Mouse (Mus musculus): ENCODE measurements around the gene Cxcr5.

Cxcr5 gene

GRCm38 (mm10) chr9:44537625-44538301 lies 23.9 kb downstream of the Cxcr5 start:
- no peak for ATAC-seq (ENCODE audit: low TSS enrichment)

DNA sequence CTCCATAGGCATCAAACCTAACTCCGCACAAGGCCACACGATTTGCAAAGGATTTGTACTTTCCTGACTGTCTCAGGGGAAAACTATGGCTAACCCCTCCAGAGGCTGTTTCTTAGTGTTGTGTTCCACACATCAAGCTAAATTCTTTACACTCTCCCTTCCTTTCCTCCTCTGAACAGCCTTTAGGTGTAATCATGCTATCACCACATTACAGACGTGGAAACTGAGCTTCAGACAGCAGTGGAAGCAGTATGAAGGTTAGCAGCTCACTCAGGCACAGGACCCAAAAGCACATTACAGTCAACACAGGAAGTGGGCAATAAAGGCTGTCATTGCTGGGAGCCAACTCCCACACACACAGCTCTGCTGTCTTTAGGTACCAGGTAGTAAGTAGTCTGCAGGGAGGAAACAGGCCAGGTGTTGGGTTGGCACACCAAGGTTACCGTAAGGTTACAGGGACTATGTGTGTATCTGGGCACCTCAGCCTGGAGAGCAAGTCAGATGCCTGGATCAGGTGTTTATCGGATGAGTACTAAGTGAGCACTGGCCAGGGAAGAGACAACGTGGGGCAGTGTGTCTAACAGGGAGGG lies 28.6 kb downstream of the Cxcr5 start:
- ATAC-seq (ENCODE audit: low TSS enrichment) = no peak

GRCm38 (mm10) chr9:44528340-44528739 lies 33.3 kb downstream of the Cxcr5 start:
- no peak for ATAC-seq (ENCODE audit: low TSS enrichment)

DNA sequence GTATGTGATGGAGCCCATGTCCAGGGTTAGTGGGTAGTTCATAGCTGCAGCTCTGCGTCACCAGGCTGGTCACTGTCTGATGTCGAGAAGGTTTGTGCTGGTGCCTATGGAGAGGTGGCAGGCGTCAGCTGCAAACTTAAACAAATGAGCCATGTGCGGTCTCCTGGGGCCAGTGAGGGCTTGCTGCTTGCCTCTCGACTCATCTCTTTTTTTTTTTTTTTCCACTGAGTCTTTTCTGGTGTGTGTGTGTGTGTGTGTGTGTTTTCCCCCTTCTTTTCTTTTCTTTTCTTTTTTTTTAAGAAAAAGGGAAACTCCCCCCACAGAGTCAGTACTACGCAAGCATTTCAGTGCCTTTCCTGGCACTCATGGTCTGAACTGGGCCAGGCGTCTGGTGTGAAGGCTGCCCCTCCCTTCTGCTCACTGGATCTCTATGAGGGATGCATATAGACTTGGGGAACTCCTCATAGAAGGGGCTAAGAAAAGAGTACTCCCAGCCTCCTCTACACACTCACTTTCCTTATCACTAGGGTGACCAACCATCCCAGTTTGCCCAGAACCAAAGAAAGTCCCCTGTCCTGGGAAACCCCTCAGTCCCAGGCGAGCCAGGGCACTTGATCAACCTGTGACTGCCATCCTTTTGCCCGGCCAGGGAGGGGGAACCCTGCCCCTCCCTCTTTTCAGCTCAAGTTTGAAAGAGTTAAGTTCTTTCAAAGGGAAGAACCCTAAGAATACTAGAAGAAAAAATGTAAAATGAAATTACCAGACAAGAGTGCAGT lies 35.2 kb downstream of the Cxcr5 start:
- no peak for ATAC-seq (ENCODE audit: low TSS enrichment)

GRCm38 (mm10) chr9:44525589-44525988 lies 36.1 kb downstream of the Cxcr5 start:
- ATAC-seq (ENCODE audit: low TSS enrichment) = no peak

DNA sequence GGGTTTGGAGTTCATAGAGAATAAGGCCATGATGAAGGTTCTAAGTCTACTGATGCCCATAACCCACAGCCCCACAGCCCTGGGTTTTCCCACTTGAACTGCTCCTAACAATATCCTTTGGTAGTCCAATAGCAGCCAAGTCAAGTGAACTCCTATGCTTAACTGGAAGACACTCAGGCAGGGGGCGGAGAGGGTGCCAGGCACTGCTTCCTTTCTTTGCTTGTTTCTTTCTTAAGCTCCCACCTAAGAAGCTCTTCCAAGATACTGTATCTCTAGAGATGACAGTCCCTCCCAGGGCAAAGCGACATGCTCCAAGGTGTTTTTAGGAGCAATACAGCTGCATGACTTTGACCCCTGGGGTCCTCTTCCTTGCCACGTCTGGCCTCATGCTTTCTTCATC lies 36.7 kb downstream of the Cxcr5 start:
- no peak for ATAC-seq (ENCODE audit: low TSS enrichment)

DNA sequence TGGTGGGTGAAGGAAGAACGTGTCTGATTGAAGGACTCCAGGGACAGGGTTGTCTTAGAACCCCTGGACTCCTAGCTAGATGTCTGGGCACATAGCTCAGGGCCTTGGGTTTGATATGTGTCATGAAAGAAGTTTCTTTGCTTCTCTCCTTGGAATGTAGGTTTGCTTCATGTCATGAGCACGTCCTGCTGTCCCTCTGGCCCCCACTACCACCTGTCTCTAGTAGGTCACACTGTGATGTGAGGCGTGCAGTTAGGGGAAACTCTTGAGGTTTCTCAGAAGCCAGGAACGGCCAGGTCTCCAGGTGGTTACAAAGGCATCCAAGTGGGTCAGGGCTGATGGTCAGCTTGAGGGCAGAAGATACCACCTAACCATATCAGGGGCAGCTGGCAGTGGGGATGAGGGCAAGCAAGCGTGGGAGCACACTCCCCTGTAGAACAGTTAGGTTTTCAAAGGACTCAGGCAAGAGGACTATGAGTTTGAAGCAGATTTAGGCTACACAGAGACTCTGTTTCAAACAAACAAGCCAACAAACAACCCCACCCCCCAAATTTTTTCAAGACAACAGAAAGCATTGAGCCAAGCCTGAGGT lies 37.3 kb downstream of the Cxcr5 start:
- no peak for ATAC-seq (ENCODE audit: low TSS enrichment)

DNA sequence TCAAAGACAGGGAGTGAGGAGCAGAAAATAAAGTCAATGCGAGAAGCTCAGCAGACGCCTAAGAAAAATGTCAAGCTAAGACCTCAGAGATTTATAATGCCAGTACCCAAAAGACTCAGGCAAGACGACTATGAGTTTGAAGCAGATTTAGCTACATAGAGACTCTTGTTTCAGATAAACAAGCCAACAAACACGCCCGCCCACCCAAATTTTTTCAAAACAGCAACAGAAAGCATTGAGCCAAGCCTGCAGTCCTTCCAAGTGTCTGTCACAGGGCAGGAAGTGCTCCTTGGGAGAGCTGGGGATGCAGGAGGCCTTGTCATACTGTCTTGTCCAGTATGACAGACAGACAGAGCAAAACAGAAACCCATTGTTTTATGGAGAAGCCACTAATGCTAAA lies 38.0 kb downstream of the Cxcr5 start:
- ATAC-seq (ENCODE audit: low TSS enrichment) = no peak

- ATAC-seq (ENCODE audit: low TSS enrichment) = no peak
Observed at GRCm38 (mm10) chr9:44521927-44522326, 39.8 kb downstream of the Cxcr5 start.

GRCm38 (mm10) chr9:44518068-44518467 lies 43.6 kb downstream of the Cxcr5 start:
- peak; percentile 74 for ATAC-seq (ENCODE audit: low TSS enrichment)

GRCm38 (mm10) chr9:44517368-44517767 lies 44.3 kb downstream of the Cxcr5 start:
- ATAC-seq (ENCODE audit: low TSS enrichment) = peak; percentile 44; the same call in 1 of the 2 replicates

GRCm38 (mm10) chr9:44515891-44516290 lies 45.8 kb downstream of the Cxcr5 start:
- no peak for ATAC-seq (ENCODE audit: low TSS enrichment)

DNA sequence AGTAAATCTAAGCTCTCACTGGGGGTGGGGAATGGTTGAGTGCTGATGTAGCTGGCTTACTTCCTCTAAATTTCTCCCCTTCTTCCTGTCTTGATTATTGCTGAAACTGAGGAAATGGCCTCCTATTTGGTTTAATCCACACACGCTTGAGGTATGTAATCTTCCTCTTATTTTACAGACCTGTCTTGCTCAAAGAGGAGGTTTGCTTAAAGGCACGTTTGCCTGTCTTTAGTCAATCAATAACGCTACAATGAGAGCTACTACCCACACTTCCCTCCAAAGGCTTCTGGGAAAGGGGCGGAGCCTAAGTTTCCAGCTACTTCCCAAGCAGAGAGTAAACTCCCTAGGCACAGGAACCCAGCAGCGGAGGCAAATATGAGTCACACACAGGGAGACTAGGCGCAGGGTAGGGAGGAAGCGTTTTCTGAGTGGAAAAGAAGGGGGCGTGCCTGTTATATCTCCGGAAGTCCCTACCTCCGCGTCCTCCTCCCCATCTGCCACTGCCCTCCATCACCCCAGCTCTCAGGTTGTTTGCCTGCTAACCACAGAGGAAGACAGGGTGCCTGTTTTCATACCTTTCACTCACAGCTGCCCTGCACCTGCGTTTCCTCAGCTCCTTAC lies 46.4 kb downstream of the Cxcr5 start:
- 0 out of 2 replicates have a peak, but pooled peaks have one; percentile 35 for ATAC-seq (ENCODE audit: low TSS enrichment)

- ATAC-seq (ENCODE audit: low TSS enrichment) = no peak
Observed at GRCm38 (mm10) chr9:44514147-44514546, 47.5 kb downstream of the Cxcr5 start.

- no peak for ATAC-seq (ENCODE audit: low TSS enrichment)
Observed at GRCm38 (mm10) chr9:44513610-44514009, 48.1 kb downstream of the Cxcr5 start.

DNA sequence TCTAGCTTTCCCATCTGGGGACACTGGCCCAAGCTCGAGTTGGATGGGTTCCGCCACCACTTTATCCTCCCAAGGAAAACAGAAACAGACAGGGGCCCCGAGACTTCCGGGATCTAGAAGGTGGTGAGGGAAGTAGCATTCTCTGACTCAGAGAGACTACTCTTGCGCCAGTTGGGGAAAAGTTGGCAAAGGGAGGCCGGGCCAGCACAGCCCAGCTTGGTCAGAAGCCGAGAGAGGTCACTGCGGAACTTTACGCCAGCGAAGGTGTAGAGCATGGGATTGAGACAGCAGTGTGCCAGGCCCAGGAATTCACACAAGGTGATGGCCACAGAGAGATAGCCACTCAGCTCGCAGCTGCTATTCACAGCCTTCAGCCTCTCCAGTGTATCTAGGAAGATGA lies 48.6 kb downstream of the Cxcr5 start:
- ATAC-seq (ENCODE audit: low TSS enrichment) = no peak

DNA sequence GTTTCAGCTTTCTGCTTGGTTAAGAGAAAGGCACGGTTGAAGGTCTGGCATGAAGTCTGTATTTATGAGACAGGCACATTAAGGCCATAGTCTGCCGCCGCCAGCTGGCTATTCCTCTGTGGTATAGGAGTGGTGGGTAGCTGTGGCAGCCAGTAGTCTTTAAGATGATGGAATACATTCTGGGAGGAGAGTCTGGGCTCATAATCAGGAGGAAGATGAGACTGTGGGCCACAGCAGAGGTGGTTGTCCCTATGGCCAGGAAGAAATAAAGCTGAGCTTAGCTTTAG lies 49.0 kb downstream of the Cxcr5 start:
- ATAC-seq (ENCODE audit: low TSS enrichment) = no peak

- ATAC-seq (ENCODE audit: low TSS enrichment) = no peak
Observed at GRCm38 (mm10) chr9:44511935-44512716, 49.6 kb downstream of the Cxcr5 start.

DNA sequence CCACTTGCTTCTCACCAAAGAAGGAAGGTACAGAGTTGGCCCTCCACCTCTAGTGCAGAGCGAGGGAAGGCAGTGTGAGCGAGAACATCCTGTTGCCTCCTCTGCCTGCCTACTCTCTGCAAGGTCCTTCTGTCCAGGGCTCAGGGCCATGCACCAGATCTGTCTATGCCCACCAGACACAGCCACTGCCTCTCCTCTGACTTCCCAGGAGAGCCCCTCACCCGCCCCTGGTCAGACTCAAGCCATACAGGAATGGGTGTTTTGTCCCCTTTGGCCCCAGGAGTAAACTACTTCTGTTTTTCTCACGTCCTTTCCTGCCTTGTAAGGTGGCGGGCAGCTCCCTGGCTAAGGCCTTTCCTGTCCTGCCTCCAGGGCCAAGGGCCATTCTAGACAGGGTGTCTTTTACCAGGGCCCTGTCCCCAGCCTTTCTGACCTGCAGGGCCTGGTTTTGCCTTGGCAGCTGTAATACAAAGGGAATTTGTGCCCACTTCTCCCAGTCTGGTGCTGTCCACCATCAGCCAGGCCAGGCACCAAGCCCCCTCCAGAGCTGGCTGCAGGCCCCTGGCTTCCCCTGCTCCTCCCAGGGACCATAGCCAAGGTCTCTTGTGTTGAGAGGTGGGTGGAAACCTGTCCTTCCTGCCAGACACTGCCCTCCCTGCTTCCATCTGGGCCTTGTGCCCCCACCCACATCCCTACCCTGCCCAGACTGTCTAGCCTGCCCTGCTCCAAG lies 50.6 kb downstream of the Cxcr5 start:
- ATAC-seq (ENCODE audit: low TSS enrichment) = 0 out of 2 replicates have a peak, but pooled peaks have one; percentile 7

GRCm38 (mm10) chr9:44510355-44510871 lies 51.3 kb downstream of the Cxcr5 start:
- ATAC-seq (ENCODE audit: low TSS enrichment) = peak; percentile 8; the same call in 1 of the 2 replicates

All from frontal cortex, adult (tissue).